Mouse (Mus musculus) embryonic facial prominence, embryonic 11.5 days (tissue): Measurements from ENCODE around the gene Cd300ld3. TPM values are rescaled to one million over a fixed set of nuclear protein-coding genes. Genes with fewer than 3 reads are reported as not detected.

Experiments
- polyA plus RNA-seq: library from polyadenylated mRNA; unstranded; fragments of >200 nt; fragmentation: Nextera tagmentation; extraction: Ambion mirVana; gene quantifications from 2 replicates; pipeline ENCODE4 v1.2.1, GENCODE M21; 2014

Cd300ld3 gene
- polyA plus RNA-seq, 1 experiment from 2014 or later, result not detected

Other genes with a start within 250 kb of the Cd300ld3 start
- not detected in 2 replicates for gene Gpr142, start 249.5 kb downstream of the Cd300ld3 start, polyA plus RNA-seq
- gene Gprc5c, start 197.3 kb downstream of the Cd300ld3 start, polyA plus RNA-seq, result 31.5 and 36.4 TPM in 2 replicates
- gene Cd300a, start 158.4 kb downstream of the Cd300ld3 start, polyA plus RNA-seq, result 0.85 and 1.4 TPM in 2 replicates
- gene Cd300lb, start 114.0 kb downstream of the Cd300ld3 start, polyA plus RNA-seq, result not detected in 2 replicates
- not detected in 2 replicates for gene Cd300c, start 79.3 kb downstream of the Cd300ld3 start, polyA plus RNA-seq
- gene Cd300ld, start 58.5 kb downstream of the Cd300ld3 start, polyA plus RNA-seq, result 0.07 and 0.15 TPM in 2 replicates
- gene Cd300c2, start 46.5 kb downstream of the Cd300ld3 start, polyA plus RNA-seq, result 0.94 and 1.2 TPM in 2 replicates
- gene Cd300ld2, start 32.2 kb downstream of the Cd300ld3 start, polyA plus RNA-seq, result not detected in 2 replicates
- gene Cd300ld4, start 21.4 kb downstream of the Cd300ld3 start, polyA plus RNA-seq, result not detected in 2 replicates
- not detected in 2 replicates for gene Cd300ld5, start 10.6 kb downstream of the Cd300ld3 start, polyA plus RNA-seq
- not detected in 2 replicates for gene Cd300e, start 13.8 kb upstream of the Cd300ld3 start, polyA plus RNA-seq
- 1.4 and 1.9 TPM in 2 replicates for gene Rab37, start 43.0 kb upstream of the Cd300ld3 start, polyA plus RNA-seq
- not detected in 2 replicates for gene Cd300lf, start 85.6 kb upstream of the Cd300ld3 start, polyA plus RNA-seq
- 31.3 and 36.0 TPM in 2 replicates for gene Slc9a3r1, start 114.9 kb upstream of the Cd300ld3 start, polyA plus RNA-seq
- 6.9 and 7.7 TPM in 2 replicates for gene Tmem104, start 139.1 kb upstream of the Cd300ld3 start, polyA plus RNA-seq
- 15.5 and 19.5 TPM in 2 replicates for gene Nat9, start 139.4 kb upstream of the Cd300ld3 start, polyA plus RNA-seq
- gene Grin2c, start 218.8 kb upstream of the Cd300ld3 start, polyA plus RNA-seq, result 0.04 and 0.06 TPM in 2 replicates
- 12.4 and 12.5 TPM in 2 replicates for gene Fdxr, start 228.6 kb upstream of the Cd300ld3 start, polyA plus RNA-seq
- gene Fads6, start 249.3 kb upstream of the Cd300ld3 start, polyA plus RNA-seq, result 0.14 and 0.28 TPM in 2 replicates